Mouse (Mus musculus): ENCODE results near the gene Sinhcaf.
A peak's percentile ranks its signal among the peaks of the same experiment; 100 is the strongest.
"Not testable (repeated sequence)": the region's sequence is repeated elsewhere in the genome, so short reads cannot be mapped to it uniquely, and the experiment has no call there.

Sinhcaf gene

DNA sequence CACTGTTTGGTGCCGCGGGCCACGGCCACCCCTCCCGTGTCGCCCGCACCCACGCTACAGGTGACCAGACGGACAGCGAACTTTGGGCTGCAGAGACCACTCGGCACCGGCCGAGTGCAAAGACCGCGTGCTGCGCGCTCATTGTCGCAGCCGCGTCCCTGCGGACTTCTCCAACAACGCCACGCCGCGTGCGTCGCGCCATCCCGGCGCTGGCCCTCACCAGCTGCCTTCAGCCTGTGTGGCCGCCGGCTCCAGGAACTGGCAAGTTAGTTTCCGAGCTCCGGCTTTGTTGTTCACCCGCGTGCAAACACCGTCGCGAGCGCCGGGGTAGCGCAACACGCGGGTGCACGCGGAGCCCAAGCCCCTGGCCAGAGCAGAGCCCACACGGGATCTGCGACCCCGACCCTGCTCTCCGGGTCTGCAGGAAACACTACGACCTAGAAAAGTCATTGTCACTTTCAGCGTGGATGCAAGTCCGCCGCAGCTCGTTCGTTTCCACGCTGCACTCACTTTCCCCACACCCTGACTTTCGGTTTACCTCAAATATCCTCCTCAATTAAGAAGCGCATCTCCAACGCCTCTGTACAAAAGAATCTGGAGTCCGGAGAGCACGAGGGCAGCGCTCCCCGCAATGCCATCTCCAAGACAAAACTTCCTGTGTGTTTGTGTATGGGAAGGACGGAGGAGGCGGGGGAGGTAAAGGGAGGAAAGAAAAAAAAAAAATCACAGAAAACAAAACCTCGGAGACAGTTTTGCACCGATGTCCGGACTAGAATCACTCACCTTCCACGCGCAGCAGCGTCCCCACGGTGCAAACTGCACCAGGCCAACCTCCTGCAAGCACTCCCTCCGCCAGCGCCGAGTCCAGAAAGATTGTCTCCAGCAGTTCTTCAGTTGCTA is 508 bp downstream of the Sinhcaf start:
- peak; percentile 54 for DNase-seq (ENCODE audit: low read depth, low spot score)

DNA sequence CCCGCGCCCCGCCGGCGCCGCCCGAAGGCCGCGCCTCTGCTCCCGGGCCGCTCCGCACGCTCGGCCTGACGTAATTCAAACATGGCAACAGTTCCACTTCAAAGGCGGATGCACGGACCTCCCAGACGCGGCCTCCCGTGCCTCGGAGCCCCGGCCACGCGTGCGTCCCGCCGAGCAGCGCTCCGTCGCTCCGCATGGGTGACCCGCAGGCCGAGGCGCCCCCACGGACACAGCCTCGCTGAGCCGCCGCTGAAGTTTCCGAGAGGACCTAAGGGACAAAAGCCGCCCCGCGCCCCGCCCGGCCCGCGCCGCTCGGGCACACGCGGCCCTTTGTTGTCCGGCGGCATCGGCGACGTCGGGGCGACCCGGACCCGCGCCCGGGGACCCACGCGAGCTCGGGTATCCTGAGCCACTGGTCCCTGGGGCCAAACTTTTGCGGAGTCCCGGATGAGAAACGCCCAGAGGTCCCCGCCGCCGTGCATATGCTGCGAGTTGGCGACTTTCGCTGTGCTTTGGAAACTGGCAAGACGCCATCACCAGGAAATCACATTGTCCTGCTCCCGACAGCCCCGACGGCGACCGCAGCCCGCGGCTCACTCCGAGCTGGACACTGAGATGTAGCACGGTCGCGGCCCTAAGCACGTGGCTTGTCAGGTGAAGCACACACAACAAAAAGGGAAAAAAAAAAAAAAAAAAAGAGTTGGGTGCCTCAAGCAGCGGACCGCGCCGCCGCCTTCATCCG is 1.3 kb downstream of the Sinhcaf start:
- peak; percentile 67 for DNase-seq (ENCODE audit: low read depth, low spot score)

DNA sequence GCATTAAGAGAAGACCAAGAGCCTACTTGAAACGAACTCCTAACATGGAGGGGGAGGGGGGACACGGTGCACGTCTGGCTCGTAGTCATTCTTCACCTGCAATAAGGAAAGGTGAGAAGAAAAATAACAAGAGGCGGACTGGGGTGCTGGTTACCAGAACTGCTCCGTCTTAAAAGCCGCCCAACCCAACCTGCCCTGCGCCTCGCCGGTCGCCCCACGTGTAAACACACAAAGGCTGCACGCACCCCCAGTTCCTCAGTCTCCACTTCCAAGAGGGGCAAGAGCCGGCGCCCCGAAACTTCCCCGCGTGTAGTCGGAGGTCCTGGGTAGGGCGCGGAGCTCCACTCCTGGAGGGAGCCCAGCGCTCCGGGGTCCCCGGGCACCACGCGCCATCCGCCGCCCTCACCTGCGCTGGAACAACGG is 1.9 kb downstream of the Sinhcaf start:
- peak; percentile 28 for DNase-seq (ENCODE audit: low read depth, low spot score)

GRCm38 (mm10) chr6:148943695-148944094 is 2.6 kb downstream of the Sinhcaf start:
- DNase-seq (ENCODE audit: low read depth, low spot score), result no peak

- no peak for DNase-seq (ENCODE audit: low read depth, low spot score)
Observed at GRCm38 (mm10) chr6:148942406-148942805, 3.9 kb downstream of the Sinhcaf start.

DNA sequence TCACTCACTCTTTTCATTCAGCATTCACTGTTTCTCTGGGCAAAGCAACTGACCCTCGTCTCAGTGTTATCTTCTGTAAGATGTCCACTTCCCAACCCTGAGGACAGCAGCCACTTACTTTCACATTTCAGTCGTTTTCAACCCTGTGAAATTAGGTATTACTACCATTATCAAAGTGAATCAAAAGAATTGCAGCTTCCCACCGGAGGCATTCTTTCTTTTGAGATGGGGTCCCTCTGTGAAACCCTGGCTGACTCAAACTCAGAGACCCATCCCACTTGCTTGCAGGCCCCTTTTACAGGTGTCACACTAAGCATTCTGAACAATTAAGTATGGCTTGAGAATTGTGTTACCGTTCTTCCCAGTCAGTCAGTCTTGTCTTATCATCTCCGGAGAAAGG is 4.4 kb downstream of the Sinhcaf start:
- DNase-seq (ENCODE audit: low read depth, low spot score), result no peak

DNA sequence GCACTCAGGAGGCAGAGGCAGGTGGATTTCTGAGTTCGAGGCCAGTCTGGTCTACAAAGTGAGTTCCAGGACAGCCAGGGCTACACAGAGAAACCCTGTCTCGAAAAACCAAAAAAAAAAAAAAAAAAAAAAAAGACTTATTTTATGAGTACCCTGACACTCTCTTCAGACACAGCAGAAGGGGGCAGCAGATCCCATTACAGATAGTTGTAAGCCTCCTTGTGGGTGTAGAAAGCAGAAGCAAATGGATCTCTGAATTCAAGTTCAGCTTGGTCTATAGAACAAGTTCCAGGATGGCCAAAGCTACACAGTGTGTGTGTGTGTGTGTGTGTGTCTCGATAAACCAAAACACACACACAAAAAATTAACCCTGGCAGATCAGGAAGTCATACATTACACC is 5.9 kb downstream of the Sinhcaf start:
- DNase-seq (ENCODE audit: low read depth, low spot score), result not testable (repeated sequence)

GRCm38 (mm10) chr6:148937693-148938092 is 8.6 kb downstream of the Sinhcaf start:
- no peak for DNase-seq (ENCODE audit: low read depth, low spot score)

DNA sequence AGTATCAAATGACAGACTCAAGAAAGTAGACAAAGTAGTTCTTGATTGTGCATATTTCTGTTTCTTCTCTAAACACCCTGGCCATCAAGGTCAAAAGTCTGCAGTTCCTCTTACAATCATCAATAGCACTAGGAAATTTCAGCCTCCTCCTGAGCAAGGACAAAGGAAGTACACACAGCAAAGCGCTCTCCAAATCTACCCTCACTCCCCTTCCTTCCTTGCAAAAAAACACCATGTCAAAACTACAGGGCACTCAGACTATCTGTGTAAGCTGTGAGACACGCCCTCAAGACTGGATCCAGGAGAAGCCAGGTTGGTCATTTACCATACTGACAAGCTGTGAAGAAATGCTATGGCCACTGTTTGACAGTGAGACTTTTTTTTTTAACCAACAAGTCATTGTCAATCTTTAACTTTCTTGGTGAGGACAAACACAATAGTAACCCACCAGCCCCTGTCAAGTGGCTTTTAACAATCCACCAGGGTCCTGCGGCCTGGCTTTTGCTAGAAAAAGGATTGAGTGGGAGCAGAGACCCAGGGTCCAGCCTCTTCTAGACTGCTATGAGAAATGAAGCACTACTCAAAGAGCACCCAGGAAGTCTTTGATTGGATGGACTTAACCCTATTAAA is 11.2 kb downstream of the Sinhcaf start:
- no peak for DNase-seq (ENCODE audit: low read depth, low spot score)

- no peak for DNase-seq (ENCODE audit: low read depth, low spot score)
Observed at GRCm38 (mm10) chr6:148931281-148931680, 15.0 kb downstream of the Sinhcaf start.

DNA sequence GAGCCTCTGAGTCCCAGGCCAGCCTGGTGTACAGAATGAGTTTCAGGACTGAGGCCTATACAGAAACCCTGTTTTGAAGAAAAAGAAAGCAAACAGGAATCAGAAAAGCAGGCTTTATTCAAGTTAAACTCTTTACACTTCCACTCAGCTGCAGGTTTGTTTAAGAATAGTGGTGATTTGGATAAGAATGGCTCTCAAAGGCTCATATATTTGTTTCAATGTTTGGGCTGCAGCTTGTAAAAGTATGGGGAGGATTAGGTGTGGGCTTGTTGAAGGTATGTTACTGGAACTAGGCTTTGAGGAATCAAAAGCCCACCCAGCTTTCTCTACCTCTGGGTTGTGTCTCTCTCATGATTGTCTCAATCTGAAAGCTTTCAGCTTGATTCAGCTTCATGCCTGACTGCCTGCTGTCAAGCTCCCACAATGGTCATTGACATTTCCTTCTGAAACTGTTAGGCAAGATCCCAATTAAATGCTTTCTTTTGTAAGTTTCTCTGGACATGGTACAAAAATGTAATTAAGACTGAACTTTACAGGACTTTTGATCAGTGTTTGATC is 27.3 kb downstream of the Sinhcaf start:
- DNase-seq (ENCODE audit: low read depth, low spot score), result no peak

GRCm38 (mm10) chr6:148917672-148918071 is 28.6 kb downstream of the Sinhcaf start:
- no peak for DNase-seq (ENCODE audit: low read depth, low spot score)

- DNase-seq (ENCODE audit: low read depth, low spot score), result no peak
Observed at GRCm38 (mm10) chr6:148916817-148917216, 29.4 kb downstream of the Sinhcaf start.

DNA sequence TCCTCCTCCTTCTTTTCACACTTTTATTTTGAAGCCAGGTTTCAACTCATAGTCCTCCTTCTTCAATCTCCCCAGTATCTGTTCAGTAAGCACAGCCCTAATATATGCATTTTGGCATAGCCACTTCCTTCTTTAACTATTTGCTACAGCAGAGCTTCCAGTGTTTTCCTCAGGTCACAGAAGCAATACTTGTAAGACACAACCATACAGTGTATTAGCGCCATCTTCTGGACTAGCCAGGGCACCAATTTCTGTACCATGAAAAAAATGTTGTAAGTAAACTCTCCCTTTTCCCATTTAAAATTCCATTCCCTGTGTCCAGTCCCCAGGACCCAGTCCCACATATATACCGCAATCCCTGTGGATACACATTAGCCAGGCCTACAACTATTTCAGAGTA is 32.3 kb downstream of the Sinhcaf start:
- DNase-seq (ENCODE audit: low read depth, low spot score), result peak; percentile 74

GRCm38 (mm10) chr6:148911906-148912305 is 34.4 kb downstream of the Sinhcaf start:
- DNase-seq (ENCODE audit: low read depth, low spot score), result not testable (repeated sequence)

DNA sequence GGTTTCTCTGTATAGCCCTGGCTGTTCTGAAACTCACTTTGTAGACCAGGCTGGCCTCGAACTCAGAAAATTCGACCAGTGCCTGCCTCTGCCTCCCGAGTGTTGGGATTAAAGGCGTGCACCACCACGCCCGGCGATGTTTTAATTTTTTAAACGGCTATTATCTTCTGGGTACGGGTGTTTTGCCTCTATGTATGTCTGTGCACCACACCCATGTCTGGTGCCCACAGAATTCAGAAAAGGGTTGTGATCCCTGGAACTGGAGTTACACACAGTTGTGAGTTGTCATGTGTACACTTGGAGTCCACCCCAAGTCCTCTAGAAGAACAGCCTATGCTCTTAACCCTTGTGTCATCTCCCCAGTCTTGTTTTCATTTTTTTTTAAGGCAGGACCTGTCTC is 39.3 kb downstream of the Sinhcaf start:
- DNase-seq (ENCODE audit: low read depth, low spot score), result no peak

DNA sequence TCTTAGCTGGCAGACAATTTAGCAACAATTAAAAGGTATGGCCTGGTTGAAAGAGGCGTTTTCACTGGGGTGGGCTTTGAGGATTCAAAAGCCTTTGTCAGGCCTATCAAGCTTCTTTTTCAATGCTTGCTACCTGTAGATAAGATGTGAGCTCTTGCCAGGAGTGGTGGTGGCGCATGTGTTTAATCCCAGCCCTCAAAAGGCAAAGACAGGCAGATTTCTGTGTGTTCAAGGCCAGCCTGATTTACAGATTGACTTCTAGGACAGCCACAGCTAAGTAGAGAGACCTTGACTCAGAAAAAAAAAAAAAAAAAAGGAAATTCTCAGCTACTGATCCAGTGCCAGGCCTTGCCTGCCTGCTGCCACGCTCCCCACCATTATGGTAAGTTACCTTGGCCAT is 43.5 kb downstream of the Sinhcaf start:
- no peak for DNase-seq (ENCODE audit: low read depth, low spot score)

DNA sequence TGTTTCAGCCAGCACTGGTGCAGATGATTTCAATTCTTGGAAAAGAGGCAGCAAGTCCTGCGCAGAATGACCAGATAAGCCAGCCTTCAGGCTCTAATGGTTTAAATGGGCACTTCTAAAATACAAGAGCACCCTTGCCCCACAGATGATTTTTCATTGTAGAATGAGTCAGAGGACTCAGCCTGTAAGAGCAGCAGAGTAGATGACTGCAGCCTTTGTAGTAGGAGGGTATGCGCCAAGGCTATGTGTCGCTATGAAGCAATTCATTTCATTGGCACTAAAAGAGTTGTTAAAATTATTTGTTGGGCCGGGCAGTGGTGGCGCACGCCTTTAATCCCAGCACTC is 49.8 kb downstream of the Sinhcaf start:
- no peak for DNase-seq (ENCODE audit: low read depth, low spot score)

- DNase-seq (ENCODE audit: low read depth, low spot score), result peak; percentile 97
Observed at GRCm38 (mm10) chr6:148895773-148896506, 50.3 kb downstream of the Sinhcaf start, which contains the start of gene Caprin2. Caprin2 (minus strand) TSS chr6:148896237.

DNA sequence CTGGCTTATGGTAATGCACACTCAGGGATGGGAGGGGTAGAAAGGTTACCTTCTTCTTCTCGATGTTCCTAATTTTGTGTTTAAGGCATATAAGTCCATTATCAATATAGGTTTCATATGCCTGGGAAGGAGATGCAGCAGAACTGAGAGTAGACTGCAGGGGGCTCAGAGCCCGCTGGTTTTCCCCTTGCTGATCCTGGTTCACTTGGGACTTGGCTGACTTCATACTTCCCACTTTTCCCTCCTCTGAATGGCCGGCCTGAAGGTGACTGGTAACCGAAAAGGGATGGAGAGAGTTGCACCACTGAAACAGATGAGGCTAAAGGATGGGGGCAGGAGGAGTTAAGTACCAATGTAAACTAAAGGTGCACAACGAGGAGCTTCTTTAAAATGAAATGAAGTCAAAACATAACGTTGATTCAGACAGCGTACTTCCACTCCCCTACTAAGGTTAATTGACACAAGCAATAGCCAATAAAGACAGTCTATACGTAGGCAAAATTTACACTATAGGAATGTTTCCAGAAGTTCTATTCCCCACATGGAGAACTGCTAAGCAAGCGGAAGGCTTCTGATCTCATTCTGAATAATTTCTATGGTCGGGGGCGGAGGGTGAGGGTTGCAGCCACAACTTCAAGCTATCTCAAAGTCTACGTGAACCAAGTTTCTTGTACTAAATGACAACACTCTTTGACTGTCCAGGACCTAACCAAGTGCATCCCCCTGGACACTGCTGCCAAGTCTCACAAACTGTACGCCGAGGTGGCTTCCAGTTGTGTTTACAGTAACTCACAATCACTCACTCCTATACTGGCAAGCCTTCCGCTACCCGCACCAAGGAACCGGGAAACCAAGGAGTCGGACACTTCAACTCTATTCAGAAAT is 51.1 kb downstream of the Sinhcaf start:
- DNase-seq (ENCODE audit: low read depth, low spot score), result no peak
